Mouse (Mus musculus) layer of hippocampus, adult 2 months (tissue): ENCODE measurements at regions not wholly inside any gene's neighbourhood (a gene's known extent, or its start where the extent isn't known, plus 50 kb on each side); places are given as distances from the start of the nearest gene placed in this dataset.

Experiments
- DNase-seq, 2 experiments: peaks; one replicate each; pipeline ENCODE4 v3.0.0; 2022; ENCODE audit warnings: low spot score in 2 of 2
- H3K27ac ChIP-seq: fragments of 200-600 bp; 2 replicates; pipeline ENCODE4 v1.8.1; 2022
- H3K4me3 ChIP-seq: fragments of 200-600 bp; 2 replicates; pipeline ENCODE4 v1.8.1; 2022; ENCODE audit warnings: mild to moderate bottlenecking
- CTCF ChIP-seq: fragments of 200-600 bp; conservative IDR thresholded peaks from 2 replicates; pipeline ENCODE4 v1.8.1; 2022; ENCODE audit warnings: antibody characterized with exemption, mild to moderate bottlenecking, moderate library complexity

DNA sequence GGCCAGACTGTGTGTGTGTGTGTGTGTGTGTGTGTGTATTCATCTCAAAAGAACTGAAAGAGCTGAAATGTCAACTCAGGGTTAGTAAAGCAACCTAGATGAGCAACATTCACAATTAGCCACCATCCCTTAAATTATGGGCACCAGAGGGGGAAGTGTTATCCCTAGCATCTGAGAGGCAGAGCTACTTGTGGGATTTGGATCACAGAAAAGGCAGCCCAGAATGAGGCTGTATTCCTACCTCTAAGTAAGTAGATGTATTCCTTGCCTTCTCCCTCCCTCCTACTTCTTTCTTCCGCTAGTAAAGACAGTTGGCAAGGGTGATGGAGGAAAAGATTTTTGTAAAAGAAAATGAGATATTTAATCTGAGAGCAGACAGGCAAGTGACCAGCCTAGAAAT is 131.6 kb downstream of the Emp1 start:
- no peak for TF ChIP-seq CTCF
- no peak overlapping the region for H3K27ac ChIP-seq
- H3K4me3 ChIP-seq = no peak overlapping the region
- DNase-seq = no peak

DNA sequence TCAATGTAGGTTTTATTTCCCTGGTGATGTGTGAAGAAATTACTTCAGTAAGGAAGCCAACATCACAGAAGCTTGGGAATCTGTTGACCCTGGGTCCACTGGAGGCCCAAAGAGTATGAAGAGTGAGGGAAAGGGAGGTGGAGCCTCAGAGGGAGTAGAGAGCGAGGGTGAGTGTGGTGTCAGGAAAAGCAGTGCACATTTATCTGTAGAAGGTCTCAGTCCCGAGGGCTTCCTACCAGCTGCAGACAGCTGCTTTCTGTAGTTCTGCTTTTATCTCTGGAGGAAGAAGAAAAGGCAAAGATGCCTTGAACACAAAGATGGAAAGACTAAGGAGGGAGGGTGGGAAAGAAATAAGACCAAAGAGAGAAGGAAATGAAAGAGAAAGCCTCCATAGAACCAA is 133.5 kb downstream of the Emp1 start:
- Histone ChIP-seq H3K4me3 (no peak overlapping the region), H3K27ac (no peak overlapping the region)
- no peak for TF ChIP-seq CTCF
- DNase-seq = no peak

DNA sequence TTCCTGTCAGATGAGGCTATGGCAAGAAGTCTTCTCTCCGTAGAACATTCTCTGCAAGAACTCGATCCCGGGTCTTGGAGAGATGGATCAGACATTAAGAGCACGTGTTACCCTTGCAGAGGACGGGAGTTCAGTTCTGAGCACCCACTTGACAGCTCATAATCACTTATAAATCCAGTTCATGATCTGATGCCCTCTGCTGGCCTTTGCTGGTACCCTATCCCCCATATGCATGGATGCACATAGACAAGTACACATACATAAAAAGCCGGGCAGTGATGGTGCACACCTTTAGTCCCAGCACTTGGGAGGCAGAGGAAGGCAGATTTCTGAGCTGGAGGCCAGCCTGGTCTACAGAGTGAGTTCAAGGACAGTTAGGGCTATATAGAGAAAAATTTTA is 136.2 kb downstream of the Emp1 start:
- H3K4me3 ChIP-seq = no peak overlapping the region
- no peak for DNase-seq
- TF ChIP-seq CTCF = no peak
- no peak overlapping the region for H3K27ac ChIP-seq

DNA sequence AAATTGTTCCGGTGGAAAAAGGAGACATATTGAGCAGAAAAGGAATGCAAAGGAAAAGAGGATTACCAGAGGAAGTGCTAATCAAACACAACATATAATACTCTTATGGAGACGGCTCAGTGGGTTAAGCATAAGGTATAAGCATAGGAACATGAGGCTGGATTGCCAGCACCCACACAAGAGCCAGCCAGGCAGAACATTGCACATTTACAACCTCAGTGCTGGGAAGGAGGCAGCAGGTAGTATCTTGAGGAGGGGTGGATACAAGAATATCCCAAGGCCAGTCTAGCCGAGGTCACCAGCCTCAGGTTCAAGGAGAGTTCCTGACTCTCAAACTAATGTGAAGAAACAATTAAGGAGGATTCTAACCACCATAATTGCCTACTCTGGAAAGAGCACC is 138.0 kb downstream of the Emp1 start:
- H3K4me3 ChIP-seq = no peak overlapping the region
- 0 out of 2 replicates have a peak overlapping the region, but pooled peaks have one; percentile 14 for H3K27ac ChIP-seq
- no peak for TF ChIP-seq CTCF
- DNase-seq = no peak

DNA sequence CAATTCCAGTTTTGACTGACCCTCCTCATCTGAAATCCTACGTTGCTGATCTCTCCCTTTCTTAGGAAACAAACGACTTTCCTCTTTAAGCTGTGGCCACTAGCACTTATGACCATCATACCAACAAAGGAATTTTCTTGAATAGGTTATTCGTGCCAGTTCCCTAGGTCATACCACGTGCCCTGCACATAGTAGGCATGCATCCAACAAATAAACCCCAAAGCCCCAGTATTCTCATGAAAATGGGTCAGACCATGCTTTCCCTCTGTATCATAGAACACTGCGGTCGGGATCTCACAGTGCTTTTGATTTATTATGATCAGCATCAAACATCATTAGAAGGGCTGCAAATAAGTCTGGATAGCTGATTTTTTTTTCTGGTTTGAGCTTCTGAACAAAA is 139.4 kb downstream of the Emp1 start:
- DNase-seq = no peak
- H3K4me3 ChIP-seq = no peak overlapping the region
- no peak for TF ChIP-seq CTCF
- H3K27ac ChIP-seq = 0 out of 2 replicates have a peak overlapping the region, but pooled peaks have one; percentile 58

DNA sequence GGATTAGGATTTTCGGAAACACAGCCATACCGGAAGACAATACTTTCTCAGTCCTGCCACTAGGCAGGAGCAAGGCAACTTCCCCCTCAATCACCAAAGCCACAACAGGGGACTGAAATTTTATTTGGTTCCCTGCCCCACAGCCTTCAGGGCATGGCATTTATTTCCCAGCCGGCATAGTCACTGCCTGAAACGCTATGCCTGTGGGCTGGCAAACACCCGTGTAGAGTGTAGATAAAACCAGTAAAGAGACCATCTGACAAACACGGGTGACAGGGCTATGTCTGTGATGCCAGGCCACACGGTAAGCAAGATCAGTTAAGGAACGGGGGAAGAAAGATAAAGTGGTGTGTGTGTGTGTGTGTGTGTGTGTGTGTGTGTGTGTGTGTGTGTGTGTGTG is 140.1 kb downstream of the Emp1 start:
- Histone ChIP-seq H3K27ac (peak overlapping the region; percentile 58; the same call in 1 of the 2 replicates), H3K4me3 (no peak overlapping the region)
- DNase-seq = no peak
- TF ChIP-seq CTCF = peak; percentile 21; the same call in 1 of the 2 replicates

DNA sequence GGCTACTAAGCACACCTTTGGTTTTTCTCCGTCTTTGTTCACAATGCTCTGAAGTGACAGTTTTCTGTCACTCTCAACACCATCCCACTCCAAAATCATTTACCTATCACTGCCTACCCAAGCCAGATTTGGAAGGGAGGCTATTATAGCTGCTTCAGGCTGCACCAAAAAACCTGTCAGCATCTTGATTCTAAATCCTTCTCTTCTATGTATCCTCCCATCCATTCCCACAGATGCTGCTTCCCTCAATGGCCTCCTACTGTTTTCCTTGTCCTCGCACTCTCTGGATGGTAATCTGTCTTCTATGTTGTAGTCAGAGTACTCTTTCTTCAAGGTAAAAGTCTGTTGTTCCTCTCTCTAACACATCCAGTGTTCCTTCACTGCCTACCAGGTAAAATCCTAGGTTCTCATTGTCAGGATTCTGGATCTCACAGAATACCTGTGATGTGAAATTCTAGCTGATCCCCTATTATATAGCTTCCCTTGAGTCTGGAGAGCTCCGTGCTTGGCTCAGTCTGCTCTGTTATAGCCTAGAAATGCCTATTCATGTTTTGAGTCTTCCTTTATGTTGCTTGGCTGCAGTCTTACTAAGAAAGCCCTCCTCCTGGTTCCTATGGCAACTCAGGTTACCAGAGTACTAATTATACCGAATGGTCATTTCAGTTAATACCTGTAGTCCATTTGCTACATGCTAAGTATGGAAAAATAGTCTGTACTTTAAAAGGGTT is 156.5 kb downstream of the Emp1 start:
- H3K27ac ChIP-seq = no peak overlapping the region
- no peak overlapping the region for H3K4me3 ChIP-seq
- no peak for TF ChIP-seq CTCF
- DNase-seq = no peak

DNA sequence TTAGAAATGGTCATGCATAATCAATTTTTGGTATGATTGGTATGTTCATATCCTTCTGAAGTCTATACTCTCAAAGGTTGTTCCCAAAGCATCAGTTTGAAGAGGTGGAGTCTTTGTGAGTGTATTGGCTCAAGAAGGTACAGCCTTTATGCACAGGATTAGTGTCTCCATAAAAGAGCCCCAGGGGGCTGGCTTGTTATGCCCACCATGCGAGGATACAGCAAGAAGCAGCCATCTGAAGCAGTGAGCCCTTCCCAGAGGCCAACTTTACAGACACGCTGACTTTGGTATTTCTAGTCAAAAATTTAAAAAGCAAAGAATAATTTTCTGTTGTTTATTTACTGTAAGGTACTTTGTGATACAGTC is 157.1 kb downstream of the Emp1 start:
- no peak overlapping the region for H3K4me3 ChIP-seq
- H3K27ac ChIP-seq = no peak overlapping the region
- TF ChIP-seq CTCF = no peak
- no peak for DNase-seq

DNA sequence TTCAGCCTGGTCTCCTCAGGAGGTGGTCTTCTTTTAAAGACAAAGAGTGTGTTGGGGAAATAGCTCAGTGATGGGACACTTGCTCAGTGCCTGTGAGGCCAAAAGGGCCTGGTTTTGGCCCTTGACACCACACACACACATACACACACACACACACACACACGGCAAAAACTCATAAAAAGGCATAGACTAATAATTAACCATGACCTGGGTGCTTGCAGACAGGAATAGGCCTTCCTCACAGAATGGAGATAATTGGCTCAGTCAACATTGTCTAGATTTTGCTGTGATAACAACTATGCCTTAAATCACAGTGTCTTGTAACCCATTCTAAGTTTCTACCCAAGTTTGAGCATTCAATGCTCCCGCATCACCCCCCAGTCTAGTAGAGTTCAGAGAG is 158.5 kb downstream of the Emp1 start:
- H3K27ac ChIP-seq = no peak overlapping the region
- TF ChIP-seq CTCF = no peak
- DNase-seq = no peak
- no peak overlapping the region for H3K4me3 ChIP-seq

DNA sequence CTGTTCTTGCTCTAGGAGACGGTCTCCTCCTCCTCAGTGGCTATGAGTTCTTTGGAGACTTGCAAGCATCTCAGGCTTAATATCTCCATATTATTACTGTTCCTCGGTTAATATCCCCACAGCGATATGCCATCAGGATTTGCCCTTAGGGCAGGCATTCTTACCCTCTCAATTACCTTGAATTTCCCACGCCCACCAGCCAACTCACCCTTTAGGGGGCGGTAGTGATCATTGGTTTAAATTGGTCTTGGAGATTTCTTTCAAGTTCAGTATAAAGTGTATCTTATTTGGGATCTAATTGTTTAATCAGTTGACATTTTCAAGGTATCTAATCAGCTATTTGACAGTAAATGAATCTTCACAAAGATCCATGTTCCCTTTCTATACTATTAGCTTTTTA is 162.5 kb downstream of the Emp1 start:
- no peak for DNase-seq
- Histone ChIP-seq H3K4me3 (no peak overlapping the region), H3K27ac (peak overlapping the region; percentile 95)
- peak; percentile 67 for TF ChIP-seq CTCF

DNA sequence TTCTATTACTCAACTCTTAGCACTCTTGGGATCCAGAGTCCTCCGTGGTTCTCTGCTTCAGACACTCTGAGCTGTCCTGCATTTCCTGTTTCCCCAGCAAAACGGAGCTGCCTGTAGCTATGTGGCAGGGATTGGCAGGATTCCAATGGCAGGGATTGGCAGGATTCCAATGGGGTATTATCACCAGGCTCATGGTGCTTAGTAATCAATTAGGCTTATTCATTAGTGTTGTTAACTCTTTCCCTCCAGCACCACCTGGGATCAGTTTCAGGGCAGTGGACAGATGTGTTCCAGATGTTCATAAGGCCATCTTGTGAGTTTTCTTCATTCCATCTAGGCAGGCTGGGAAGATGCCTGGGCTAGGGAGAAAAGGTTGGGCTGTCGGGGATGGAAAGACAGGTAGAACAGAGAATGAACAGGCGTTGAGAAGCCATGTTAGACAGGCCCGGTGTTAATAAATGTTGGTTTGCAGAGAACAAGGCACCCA is 163.5 kb downstream of the Emp1 start:
- no peak overlapping the region for H3K4me3 ChIP-seq
- H3K27ac ChIP-seq = peak overlapping the region; percentile 95
- DNase-seq = peak in 1 of 2 experiments; percentile 57

DNA sequence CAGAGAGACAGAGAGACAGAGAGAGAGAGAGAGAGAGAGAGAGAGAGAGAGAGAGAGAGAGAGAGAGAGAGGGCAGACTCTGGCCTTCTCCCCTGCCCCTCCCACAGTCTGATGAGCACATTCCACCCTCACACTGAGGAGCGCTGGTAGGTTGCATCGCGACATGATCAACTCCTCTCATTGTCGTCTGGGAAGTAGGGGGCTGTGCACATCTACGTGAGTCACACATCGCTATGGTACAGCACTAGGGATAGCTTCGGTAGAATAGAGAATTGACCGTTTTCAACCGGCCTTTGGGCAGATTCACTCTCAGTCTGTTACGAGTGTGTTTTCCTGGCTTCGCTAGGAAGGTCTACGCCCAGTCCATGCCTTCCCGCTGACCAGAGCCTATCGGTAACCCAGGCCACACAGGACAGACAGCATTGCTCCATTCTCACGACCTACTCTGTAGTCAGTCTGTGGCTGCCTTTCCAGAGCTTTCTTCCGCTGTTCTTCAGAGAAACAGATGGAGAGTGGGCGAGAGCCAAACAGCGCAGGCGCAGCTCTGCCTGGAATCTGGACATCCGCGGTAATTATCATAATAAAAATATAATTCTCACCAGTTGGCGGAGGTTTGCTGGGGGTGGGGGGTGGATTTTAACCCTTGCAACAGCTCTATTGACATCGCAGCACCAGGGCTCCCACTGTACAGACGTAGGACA is 164.3 kb downstream of the Emp1 start:
- peak overlapping the region; percentile 5; the same call in 1 of the 2 replicates for H3K4me3 ChIP-seq
- peak overlapping the region; percentile 95 for H3K27ac ChIP-seq
- no peak for TF ChIP-seq CTCF
- peak; percentile 76 to 85 for DNase-seq

More for the DNA sequence above, 163.5 kb downstream of the Emp1 start:
- TF ChIP-seq CTCF = no peak

DNA sequence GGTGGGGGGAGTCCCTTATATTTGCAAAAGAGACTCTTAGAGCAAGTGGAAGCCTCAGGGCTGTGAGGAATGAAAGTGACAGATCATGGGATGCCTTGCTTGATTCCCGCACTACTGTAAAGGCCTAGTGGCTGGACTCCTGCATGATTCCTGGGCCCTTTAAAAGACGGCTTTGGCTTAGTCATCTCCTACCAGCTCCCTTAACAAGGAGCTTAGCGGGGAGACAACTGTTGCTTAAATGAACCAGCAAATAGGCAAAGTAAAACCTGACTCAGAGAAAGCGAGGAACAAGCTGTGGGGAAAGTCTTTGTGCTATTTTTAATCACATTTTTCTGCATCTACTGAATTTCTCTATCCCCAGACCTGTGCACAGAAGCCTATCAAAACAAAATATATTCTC is 165.5 kb downstream of the Emp1 start:
- peak in 1 of 2 experiments; percentile 23 for DNase-seq
- peak overlapping the region; percentile 95 for H3K27ac ChIP-seq
- H3K4me3 ChIP-seq = no peak overlapping the region
- no peak for TF ChIP-seq CTCF
